Mouse (Mus musculus): ENCODE data around the gene Elovl2.
A peak's percentile ranks its signal among the peaks of the same experiment; 100 is the strongest.
"Not testable (repeated sequence)": the region's sequence is repeated elsewhere in the genome, so short reads cannot be mapped to it uniquely, and the experiment has no call there.

Elovl2 gene

DNA sequence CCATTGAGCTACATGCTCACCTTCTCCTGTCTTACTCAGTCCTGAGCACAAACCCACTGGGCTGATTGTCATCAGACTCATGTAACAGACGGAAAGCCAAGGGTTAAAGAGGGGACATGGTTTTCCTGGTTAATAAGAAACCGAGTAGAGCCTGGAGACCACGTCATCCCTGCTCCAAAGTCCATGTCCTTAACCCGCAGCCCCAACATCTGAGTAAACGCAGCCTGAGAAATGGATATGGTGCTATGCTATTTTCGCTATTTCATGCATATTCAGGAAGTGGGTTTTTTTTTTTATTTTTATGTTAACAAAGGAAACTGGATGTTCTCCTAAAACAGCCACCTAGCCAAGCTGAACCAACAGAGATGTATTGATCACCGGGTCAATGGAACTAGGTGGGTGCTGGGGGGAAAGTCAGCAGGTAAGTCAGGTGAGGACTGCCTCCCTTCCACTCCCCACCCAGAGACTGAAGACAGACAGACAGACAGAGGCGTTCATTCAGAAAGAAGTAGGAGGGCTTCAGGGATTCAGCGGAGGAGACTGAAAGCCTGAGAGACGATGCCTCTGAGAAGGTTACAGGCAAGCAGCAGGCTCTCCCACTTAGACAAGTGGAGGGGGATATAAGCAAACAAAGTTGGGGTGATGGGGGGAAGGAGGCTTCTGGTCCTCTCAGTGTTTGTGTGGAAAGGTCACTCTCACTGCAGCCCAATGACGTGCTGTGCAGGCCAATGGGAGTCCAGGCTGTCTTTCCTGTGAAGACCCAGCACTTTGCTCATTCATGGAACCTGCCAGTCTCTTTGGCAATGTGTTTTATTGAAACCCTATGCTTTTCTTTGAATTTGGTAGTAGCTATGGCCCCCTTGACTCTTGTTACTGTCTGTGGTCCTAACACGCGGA lies 15.9 kb upstream of the Elovl2 start:
- no peak for ATAC-seq (ENCODE audit: insufficient number of reproducible peaks, low FRiP score, low TSS enrichment)

DNA sequence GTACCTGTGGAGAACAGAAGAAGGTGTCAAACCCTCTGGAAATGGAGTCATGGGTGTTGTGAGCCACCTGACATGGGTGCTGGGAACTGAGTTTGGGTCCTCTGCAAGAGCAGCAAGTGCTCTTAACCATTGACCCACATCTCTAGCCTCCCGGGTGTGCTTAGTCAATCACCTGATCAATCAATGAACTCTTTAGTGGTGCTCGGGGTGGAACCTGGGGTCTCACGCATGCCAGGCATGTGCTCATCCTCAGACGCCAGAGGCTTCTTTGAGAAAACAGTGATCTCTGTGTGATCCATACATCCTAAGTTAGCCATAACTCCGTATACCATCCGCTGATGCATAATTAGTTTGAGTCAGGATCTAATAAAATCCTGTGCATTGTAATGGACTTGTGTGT lies 15.0 kb upstream of the Elovl2 start:
- ATAC-seq (ENCODE audit: insufficient number of reproducible peaks, low FRiP score, low TSS enrichment), result no peak

DNA sequence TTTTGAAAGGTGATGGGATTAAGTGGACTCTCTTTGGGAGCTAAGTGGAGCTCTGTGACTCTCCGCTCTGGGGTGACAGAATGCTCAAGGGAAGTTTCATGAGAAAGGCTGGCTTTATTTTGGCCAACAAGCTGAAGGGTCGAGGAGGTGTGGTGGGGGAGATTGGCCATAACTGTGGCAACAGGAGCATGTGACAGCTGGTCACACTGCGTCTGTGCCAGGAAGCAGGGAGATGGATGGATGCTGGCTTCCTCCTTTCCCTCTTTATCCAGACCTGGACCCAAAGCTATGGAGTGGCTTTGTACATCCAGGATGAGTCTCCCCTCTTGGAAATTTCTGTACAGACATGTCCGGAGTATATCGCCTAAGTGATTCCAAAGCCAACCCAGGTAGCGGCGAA lies 13.0 kb upstream of the Elovl2 start:
- no peak for ATAC-seq (ENCODE audit: insufficient number of reproducible peaks, low FRiP score, low TSS enrichment)

DNA sequence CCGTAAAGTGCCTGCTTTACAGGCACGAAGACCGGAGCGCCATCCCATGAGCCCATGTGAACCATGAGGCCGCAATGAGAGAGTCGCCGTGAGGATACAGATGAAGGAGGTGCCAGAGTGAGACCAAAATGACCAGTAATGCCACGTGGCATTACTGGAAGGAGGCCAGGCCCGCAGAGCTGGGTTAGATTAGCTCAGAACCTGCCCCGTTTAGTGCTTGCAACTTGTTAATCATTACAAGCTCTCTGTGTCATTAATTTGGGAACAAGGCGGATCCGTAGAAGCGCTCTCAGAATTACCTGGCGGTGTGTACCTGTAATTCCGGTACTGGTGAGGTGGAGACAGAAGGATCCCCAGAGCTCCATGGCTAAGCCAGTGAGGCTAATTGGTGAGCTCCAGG lies 12.0 kb upstream of the Elovl2 start:
- no peak for ATAC-seq (ENCODE audit: insufficient number of reproducible peaks, low FRiP score, low TSS enrichment)

DNA sequence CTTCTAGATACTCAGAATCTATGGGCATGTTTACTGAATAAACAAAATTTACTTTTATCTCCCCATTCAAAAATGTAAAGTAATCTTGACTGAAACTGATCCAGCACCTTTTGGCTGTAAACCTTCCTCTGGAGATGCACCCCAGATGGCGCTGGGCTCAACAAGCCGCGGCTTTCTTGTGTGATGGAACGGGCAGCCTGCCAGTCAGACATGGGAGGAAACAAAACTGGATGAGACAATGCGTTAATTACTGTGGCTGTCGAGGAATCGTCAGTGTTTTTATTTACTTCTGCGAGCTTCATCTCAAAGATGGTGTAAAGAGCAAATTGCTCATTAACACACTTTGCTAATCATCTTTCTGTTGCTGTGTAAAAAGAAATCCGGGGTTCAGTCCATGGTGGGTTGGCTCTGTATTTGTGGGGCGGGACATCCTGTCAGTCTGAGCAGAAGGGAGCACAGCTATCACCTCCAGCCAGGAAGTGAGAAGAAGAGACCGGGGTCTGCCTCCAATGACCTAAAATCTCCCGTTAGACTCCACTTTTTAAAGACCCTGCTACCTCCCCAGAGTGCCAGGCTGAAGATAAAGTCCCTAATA lies 11.3 kb upstream of the Elovl2 start:
- ATAC-seq (ENCODE audit: insufficient number of reproducible peaks, low FRiP score, low TSS enrichment), result no peak

DNA sequence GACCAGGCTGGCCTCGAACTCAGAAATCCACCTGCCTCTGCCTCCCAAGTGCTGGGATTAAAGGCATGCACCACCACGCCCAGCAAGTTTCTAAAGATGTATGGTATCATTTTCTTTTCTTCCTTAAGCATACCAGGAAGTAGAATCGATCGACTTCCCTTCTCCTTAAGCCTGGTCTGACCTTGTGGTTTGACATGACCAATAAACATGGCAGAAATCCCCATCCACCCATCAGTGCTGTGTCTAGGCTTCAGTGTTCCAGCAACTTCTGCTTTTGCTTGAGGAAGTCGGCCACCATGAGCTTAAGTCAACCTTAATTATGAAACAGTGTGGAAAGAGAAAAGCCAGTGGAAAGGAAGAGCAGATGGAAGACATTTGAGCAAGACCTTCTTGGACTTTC lies 10.1 kb upstream of the Elovl2 start:
- no peak for ATAC-seq (ENCODE audit: insufficient number of reproducible peaks, low FRiP score, low TSS enrichment)

DNA sequence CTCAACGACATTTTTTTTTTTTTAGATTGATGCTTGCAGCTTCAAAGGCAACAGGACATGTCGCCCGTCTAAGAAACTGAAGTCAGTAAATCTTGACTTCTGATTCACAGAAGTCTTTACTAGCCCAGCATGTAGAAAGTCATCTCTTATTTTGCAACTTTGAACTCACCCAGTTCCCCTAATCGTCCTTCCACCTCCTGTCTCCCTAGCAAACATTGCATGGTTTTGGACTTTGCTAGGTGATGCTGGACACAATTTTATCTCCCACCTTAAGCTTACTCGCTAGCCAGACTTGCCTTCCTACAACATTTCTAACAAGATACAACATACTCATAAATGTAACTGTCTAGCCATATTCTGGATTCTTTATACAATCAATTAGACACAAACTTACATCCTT lies 7.9 kb upstream of the Elovl2 start:
- ATAC-seq (ENCODE audit: insufficient number of reproducible peaks, low FRiP score, low TSS enrichment), result no peak

DNA sequence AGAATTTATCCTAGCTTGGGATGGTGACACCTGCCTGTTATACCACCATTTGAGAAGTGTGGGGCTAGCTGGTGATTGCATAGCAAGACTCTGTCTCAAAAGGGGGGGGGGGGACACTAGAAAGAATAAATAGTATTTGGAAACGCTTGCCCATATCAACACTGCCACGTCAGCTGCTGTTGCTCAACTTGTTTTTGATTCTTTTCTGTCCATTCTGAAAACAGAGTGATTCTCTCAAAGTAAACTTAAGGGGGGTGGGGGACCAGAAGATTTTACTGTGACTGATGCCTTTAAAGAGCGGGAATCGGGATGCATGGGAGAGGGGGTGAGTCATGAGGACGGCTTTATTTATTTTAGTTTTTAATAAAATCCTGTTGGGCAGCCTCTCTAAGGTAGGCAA lies 6.3 kb upstream of the Elovl2 start:
- no peak for ATAC-seq (ENCODE audit: insufficient number of reproducible peaks, low FRiP score, low TSS enrichment)

DNA sequence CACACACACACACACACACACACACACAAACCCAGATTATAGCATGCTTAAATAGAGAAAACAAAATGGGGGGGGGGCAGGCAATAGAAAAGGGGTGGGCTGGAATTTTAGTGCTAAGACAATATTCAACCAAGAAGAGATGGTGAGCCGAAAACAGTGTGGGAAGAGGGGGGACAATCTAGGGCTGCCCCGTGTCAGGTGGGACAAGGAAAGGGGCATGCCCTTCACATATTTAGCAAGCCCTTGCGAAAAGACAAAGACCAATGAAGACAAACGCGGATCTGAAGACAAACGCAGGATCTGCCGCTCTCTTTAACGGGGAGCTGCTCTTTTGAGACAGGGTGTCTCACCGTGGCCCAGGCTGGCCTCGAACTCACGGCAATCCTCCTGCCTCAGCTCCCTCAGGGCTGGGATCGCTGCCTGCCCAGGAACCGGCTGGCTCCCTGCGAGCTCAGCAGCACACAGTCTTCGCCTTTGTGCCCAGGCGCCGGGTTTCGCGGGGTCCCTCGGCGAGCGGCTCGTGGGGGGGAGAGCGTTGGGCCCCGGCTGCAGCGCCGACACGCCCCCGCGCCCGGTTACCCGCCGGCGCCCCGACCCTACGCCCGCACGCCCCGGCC lies 410 bp downstream of the Elovl2 start:
- no peak for ATAC-seq (ENCODE audit: insufficient number of reproducible peaks, low FRiP score, low TSS enrichment)

DNA sequence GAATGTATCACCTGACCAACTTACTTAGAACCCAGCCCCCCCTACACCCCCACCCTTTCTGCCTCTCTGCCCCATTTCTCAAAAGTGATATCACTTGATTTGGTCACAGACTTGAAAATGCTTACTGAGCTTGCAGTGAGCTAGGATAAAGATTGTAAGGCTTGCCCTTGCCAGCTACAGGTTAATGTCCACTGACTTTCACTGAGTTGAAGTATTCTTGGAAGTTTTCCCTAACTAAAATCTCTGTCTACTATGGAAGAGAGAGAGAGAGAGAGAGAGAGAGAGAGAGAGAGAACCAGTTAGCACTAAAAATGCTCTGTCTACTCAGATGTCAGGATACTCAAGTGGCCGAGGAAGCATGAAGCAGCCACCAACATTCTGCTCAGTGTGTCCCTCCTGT lies 1.1 kb downstream of the Elovl2 start:
- ATAC-seq (ENCODE audit: insufficient number of reproducible peaks, low FRiP score, low TSS enrichment), result no peak

DNA sequence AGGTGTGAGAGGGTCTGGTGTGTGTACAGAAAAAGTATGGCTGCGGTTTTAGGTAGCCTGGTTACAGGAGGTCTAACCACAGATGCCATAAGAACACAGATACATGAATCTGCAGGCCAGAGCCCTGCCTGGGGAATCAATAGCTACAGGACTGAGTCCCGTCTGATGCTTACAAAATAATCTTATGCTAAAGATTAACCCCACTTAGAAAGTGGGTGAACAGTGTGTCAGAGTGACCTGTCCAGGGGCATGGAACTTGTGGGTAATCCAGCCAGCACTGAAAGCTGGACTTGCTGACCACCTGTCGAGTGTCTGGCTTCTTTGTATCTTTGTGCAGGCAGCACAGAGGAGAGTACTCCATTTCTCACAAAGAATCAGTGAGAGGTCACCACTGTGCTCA lies 4.0 kb downstream of the Elovl2 start:
- no peak for ATAC-seq (ENCODE audit: insufficient number of reproducible peaks, low FRiP score, low TSS enrichment)

DNA sequence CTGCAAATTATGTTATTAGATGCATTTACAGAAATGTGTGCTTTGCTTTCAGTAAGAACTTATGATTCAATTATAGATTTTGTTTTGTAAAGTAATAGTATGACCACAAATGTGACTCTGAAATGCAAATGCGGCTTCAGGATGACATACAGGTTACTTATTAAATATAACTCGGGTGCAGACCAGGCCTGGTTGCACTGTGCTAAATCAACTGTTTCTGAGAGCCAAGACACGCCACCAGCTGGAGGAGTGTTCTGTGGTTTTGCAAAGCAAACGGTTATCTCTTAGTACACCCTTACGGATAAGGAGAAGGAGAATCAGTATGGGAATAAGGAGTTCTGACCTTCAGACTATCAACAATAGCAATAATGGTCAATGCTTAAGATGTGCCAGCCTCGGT lies 4.5 kb downstream of the Elovl2 start:
- ATAC-seq (ENCODE audit: insufficient number of reproducible peaks, low FRiP score, low TSS enrichment), result no peak

DNA sequence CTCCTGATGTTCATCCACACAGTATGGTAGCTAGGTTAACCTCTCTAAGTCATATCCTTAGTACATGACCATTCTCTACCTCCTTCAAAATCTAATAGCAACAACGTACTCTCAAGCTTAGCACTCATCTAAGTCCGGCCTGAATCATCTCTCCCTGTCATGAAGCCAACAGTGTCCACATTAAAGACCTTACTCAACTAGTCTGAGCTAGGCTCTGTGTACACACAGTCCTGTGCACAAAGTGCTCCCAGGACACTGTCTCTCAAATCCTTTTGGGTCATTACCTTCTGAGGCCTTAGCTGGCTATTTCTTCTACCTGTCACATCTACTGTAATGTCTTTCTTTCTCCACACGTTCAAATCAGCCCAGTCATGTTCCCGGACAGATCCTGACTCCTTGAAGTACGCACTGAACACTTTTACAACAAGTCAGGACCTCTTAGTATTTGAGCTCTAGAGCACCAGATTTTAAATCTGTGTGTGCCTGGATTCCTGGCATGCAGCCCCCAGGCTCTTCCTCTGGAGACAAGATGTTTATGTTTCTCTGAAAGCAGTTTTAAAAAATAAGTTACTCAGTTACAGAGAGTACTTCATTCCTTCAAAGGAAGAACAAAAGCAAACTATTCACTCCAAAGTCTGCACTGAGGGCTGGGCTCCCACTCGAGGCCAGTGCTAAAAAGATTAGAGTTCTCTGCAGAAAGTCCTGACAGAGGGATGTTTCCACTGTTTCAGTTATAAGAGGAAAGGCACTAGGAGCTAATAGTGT lies 7.5 kb downstream of the Elovl2 start:
- no peak for ATAC-seq (ENCODE audit: insufficient number of reproducible peaks, low FRiP score, low TSS enrichment)

DNA sequence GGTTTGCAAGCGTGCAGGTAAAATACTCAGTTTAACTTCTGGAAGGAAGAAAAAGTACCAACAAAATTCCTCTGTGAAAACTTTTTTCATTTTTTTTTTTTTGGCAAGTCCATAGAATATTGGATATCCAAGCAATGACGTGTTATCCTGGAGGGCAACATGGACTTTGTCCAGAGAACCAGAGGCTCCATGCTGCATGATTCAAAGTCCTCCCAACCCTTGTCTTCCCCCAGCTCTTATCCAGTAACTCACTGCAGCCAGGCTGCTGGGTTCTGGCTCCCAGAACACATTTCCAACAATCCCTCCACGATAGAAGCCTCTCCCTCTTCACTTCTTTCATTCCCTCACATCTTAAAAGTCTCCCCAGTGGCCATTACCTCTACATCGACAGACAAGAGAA lies 8.9 kb downstream of the Elovl2 start:
- no peak for ATAC-seq (ENCODE audit: insufficient number of reproducible peaks, low FRiP score, low TSS enrichment)

DNA sequence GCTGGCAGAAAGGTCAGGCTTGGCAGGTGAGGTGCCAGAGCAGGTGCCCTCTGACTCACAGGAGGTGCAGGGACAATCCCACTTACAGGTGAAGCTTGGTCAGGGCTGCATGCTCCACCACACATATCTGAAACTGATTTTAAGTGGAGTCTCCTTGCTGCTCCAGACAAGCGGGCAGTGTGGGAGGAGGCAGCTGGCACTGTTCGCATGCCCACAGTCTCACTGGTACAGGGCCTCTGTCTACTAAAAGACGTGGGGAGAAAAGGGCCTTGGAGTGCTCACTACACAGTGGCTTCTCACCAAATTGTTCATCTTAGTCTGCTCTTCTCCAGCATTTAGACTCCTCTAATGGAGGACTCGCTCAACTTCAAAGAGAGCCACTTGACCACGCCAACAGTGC lies 14.0 kb downstream of the Elovl2 start:
- ATAC-seq (ENCODE audit: insufficient number of reproducible peaks, low FRiP score, low TSS enrichment), result no peak

DNA sequence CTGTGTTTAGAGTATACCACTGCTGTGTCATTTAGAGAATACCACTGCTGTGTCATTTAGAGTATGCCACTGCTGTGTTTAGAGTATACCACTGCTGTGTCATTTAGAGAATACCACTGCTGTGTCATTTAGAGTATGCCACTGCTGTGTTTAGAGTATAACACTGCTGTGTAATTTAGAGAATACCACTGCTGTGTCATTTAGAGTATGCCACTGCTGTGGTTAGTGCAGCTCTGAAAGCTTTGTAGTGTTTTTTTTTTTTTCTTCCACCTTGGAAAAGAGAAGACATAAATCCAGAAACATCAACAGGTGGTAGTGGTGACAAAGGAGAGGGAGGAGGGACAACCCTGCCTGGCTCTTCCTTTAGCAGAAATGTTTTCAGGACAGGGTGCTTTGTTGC lies 14.6 kb downstream of the Elovl2 start:
- not testable (repeated sequence) for ATAC-seq (ENCODE audit: insufficient number of reproducible peaks, low FRiP score, low TSS enrichment)

DNA sequence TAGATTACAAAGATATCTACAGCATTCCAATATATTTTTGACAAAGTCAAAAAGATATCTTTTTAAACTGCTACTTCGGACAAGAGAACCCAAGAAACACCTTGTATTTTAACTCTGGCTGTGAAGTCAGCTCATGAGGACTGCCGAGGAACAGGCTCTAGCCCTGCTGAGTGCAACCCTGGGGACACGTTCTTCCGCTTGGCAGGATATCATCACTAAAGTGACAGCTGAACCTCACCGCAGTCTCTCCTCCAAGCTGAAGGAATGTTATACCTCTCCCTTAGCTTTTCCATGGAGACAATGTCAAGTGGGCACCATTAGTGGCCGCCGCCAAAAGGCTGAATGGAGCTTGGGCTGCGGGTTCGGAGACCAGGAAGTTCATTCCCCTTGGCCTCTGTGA lies 16.5 kb downstream of the Elovl2 start:
- no peak for ATAC-seq (ENCODE audit: insufficient number of reproducible peaks, low FRiP score, low TSS enrichment)

DNA sequence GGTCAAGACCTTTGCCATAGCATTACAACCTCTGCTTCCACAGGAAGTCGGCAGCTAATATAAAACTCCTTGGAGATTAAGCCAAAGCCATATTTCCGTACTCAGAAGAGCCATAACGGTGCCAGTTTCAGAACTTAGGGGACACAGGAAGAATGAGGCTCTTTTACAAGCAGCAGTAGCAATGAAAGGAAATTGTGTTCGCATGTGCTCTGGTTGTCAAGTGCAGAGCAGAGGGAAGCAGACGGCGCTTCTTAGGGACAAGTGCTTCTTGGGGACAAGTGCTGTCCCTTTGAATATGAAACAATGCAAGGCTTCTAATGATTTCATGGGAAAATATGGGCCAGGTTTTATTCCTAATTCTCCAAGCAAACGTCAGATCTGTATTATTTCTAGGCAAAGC lies 16.9 kb downstream of the Elovl2 start:
- ATAC-seq (ENCODE audit: insufficient number of reproducible peaks, low FRiP score, low TSS enrichment), result no peak

DNA sequence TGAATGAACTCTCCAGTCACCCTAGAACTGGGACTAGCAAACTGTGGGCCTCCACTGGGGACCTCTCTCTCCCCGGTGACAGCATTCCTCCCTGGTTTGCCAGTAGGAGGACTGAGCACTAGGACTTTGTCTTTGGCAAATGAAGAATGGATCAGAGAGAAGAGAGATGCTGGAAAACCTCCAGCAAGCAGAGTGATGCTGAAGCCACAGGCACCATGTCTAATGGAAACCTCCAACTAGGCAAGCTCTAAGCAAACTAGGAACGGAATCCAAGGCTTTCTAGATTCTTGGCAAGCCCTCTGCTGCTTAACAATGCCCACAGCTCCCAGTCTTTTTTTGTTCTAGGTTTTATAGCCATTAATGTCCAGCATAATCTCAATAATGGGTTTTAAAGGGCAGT lies 19.3 kb downstream of the Elovl2 start:
- 0 out of 2 replicates have a peak, but pooled peaks have one; percentile 23 for ATAC-seq (ENCODE audit: insufficient number of reproducible peaks, low FRiP score, low TSS enrichment)

DNA sequence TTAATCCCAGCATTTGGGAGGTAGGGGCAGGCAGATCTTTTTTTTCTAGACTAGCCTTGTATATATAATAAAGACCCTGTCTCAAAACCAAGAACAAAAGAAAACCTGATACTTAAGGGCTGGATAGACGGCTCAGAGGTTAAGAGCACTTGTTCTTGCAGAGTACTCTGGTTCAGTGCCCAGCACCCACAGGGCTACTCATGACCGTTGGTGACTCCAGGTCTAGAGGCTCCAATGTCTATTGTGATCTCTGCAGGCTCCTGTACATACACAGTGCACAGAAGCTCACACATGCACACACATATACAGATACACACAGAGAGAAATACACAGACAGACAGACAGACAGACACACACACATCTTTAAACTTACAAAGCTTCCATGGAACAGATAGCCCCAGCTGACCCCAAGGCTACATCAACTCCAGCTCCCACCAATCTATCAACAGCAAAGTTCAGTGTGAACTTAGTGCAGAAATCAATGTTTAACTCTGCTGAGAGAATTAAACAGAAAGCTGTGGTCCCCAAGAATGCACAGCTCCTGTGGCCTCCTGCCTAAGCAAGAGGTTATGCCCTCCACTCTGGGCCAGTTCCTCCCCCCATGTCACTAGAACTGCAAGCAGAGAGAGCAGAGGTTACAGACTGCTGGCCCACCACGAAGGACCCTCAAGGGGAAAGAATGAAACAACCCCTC lies 24.4 kb downstream of the Elovl2 start:
- ATAC-seq (ENCODE audit: insufficient number of reproducible peaks, low FRiP score, low TSS enrichment), result no peak
